Mouse (Mus musculus): ENCODE measurements around the gene Lemd1. TPM values are rescaled to one million over a fixed set of nuclear protein-coding genes. Genes with fewer than 3 reads are reported as not detected.

The Lemd1 gene
- polyA plus RNA-seq, 1 experiment from 2014 or later: not detected

GRCm38 (mm10) chr1:132226297-132227080 lies 35.3 kb downstream of the Lemd1 start:
- ATAC-seq: no peak

GRCm38 (mm10) chr1:132229667-132230066 lies 38.4 kb downstream of the Lemd1 start, which contains the start of gene Gm10188:
Gene Gm10188 (minus strand): TSS chr1:132229767.
- no peak for ATAC-seq
- H3K9me3 ChIP-seq (ENCODE audit: control insufficient read depth, low read length): no peaks in the 10 kb centered on the region
- no peak within 1 kb of the TSS for H3K27ac ChIP-seq (ENCODE audit: low read length)
- H3K4me3 ChIP-seq (ENCODE audit: low read length): no peak within 1 kb of the TSS
- H3K27me3 ChIP-seq (replicated peaks; ENCODE audit: control insufficient read depth, insufficient read depth, low read length): no peaks in the 10 kb centered on the region
- H3K9ac ChIP-seq (ENCODE audit: low read depth, low read length): no peak within 1 kb of the TSS
- no peaks in the 10 kb centered on the region for H3K4me1 ChIP-seq (ENCODE audit: control insufficient read depth, insufficient read depth, low read length)
- H3K36me3 ChIP-seq (ENCODE audit: control insufficient read depth, insufficient read depth, low read length): no peaks in the 10 kb centered on the region
- WGBS: 79% methylated on average over 3 of the region's 3 CpGs
- no peak within 1 kb of the TSS for H3K4me2 ChIP-seq (ENCODE audit: low read depth, low read length)

More at GRCm38 (mm10) chr1:132226297-132227080, 35.3 kb downstream of the Lemd1 start:
- Histone ChIP-seq H3K9me3 (ENCODE audit: control insufficient read depth, low read length) (no peaks in the 10 kb centered on the region), H3K9ac (ENCODE audit: low read depth, low read length) (no peak overlapping the region), H3K27me3 (replicated peaks; ENCODE audit: control insufficient read depth, insufficient read depth, low read length) (no peaks in the 10 kb centered on the region), H3K36me3 (ENCODE audit: control insufficient read depth, insufficient read depth, low read length) (no peaks in the 10 kb centered on the region), H3K27ac (ENCODE audit: low read length) (no peak overlapping the region), H3K4me1 (ENCODE audit: control insufficient read depth, insufficient read depth, low read length) (no peaks in the 10 kb centered on the region), H3K4me3 (ENCODE audit: low read length) (no peak overlapping the region), H3K4me2 (ENCODE audit: low read depth, low read length) (no peak overlapping the region)
- WGBS: 71% methylated on average over 12 of the region's 13 CpGs

- Histone ChIP-seq H3K4me3 (ENCODE audit: low read length) (no peak overlapping the region), H3K36me3 (ENCODE audit: control insufficient read depth, insufficient read depth, low read length) (no peaks in the 10 kb centered on the region), H3K27me3 (replicated peaks; ENCODE audit: control insufficient read depth, insufficient read depth, low read length) (no peaks in the 10 kb centered on the region), H3K4me2 (ENCODE audit: low read depth, low read length) (no peak overlapping the region), H3K9ac (ENCODE audit: low read depth, low read length) (no peak overlapping the region), H3K4me1 (ENCODE audit: control insufficient read depth, insufficient read depth, low read length) (no peaks in the 10 kb centered on the region), H3K9me3 (ENCODE audit: control insufficient read depth, low read length) (no peaks in the 10 kb centered on the region), H3K27ac (ENCODE audit: low read length) (no peak overlapping the region)
- 59% methylated on average over 7 of the region's 7 CpGs for WGBS
- ATAC-seq: no peak
Measured at GRCm38 (mm10) chr1:132231470-132232274, 40.4 kb downstream of the Lemd1 start.

- Histone ChIP-seq H3K9ac (ENCODE audit: low read depth, low read length) (no peak overlapping the region), H3K27ac (ENCODE audit: low read length) (no peak overlapping the region), H3K27me3 (replicated peaks; ENCODE audit: control insufficient read depth, insufficient read depth, low read length) (no peaks in the 10 kb centered on the region), H3K9me3 (ENCODE audit: control insufficient read depth, low read length) (no peaks in the 10 kb centered on the region), H3K4me2 (ENCODE audit: low read depth, low read length) (no peak overlapping the region), H3K4me1 (ENCODE audit: control insufficient read depth, insufficient read depth, low read length) (no peaks in the 10 kb centered on the region), H3K4me3 (ENCODE audit: low read length) (no peak overlapping the region), H3K36me3 (ENCODE audit: control insufficient read depth, insufficient read depth, low read length) (no peaks in the 10 kb centered on the region)
- no peak for ATAC-seq
- WGBS: 18% methylated on average over 12 of the region's 12 CpGs
Measured at GRCm38 (mm10) chr1:132233566-132233965, 42.3 kb downstream of the Lemd1 start.

GRCm38 (mm10) chr1:132234757-132235273 lies 43.6 kb downstream of the Lemd1 start:
- H3K4me2 ChIP-seq (ENCODE audit: low read depth, low read length): no peak overlapping the region
- no peak for ATAC-seq
- WGBS: 46% methylated on average over 9 of the region's 9 CpGs

GRCm38 (mm10) chr1:132237585-132238159 lies 46.4 kb downstream of the Lemd1 start:
- Histone ChIP-seq H3K27me3 (replicated peaks; ENCODE audit: control insufficient read depth, insufficient read depth, low read length) (no peaks in the 10 kb centered on the region), H3K36me3 (ENCODE audit: control insufficient read depth, insufficient read depth, low read length) (no peaks in the 10 kb centered on the region), H3K27ac (ENCODE audit: low read length) (no peak overlapping the region), H3K9me3 (ENCODE audit: control insufficient read depth, low read length) (no peaks in the 10 kb centered on the region), H3K4me2 (ENCODE audit: low read depth, low read length) (no peak overlapping the region), H3K4me1 (ENCODE audit: control insufficient read depth, insufficient read depth, low read length) (no peaks in the 10 kb centered on the region), H3K4me3 (ENCODE audit: low read length) (no peak overlapping the region), H3K9ac (ENCODE audit: low read depth, low read length) (no peak overlapping the region)
- no peak for ATAC-seq
- WGBS: 24% methylated on average over 6 of the region's 6 CpGs

More at GRCm38 (mm10) chr1:132234757-132235273, 43.6 kb downstream of the Lemd1 start:
- Histone ChIP-seq H3K36me3 (ENCODE audit: control insufficient read depth, insufficient read depth, low read length) (no peaks in the 10 kb centered on the region), H3K9me3 (ENCODE audit: control insufficient read depth, low read length) (no peaks in the 10 kb centered on the region), H3K4me1 (ENCODE audit: control insufficient read depth, insufficient read depth, low read length) (no peaks in the 10 kb centered on the region), H3K27me3 (replicated peaks; ENCODE audit: control insufficient read depth, insufficient read depth, low read length) (no peaks in the 10 kb centered on the region), H3K4me3 (ENCODE audit: low read length) (no peak overlapping the region), H3K27ac (ENCODE audit: low read length) (no peak overlapping the region), H3K9ac (ENCODE audit: low read depth, low read length) (no peak overlapping the region)

DNA sequence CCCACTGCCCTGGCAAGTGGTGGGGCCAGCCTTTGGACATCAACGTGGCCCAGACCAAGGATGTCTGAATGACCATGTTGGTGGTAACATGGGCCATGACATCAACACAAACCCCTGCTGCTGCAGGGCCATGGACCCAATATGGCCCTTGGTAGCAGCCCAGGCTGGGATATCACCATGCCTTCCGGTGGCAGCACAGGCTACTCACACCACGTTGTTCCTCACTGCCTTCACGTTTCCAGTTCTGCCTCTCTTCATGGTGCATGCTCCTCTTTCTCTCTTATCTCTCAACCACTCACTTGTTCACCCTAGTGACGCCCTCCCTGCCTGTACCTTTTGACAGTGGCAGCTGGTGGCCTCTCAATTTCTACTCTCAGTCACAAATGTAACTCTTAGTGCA lies 53.8 kb downstream of the Lemd1 start:
- Histone ChIP-seq H3K27me3 (replicated peaks; ENCODE audit: control insufficient read depth, insufficient read depth, low read length) (no peaks in the 10 kb centered on the region), H3K27ac (ENCODE audit: low read length) (no peak overlapping the region), H3K4me2 (ENCODE audit: low read depth, low read length) (no peak overlapping the region), H3K4me3 (ENCODE audit: low read length) (no peak overlapping the region), H3K4me1 (ENCODE audit: control insufficient read depth, insufficient read depth, low read length) (no peaks in the 10 kb centered on the region), H3K36me3 (ENCODE audit: control insufficient read depth, insufficient read depth, low read length) (no peaks in the 10 kb centered on the region), H3K9me3 (ENCODE audit: control insufficient read depth, low read length) (no peaks in the 10 kb centered on the region), H3K9ac (ENCODE audit: low read depth, low read length) (no peak overlapping the region)
- 83% methylated on average over 5 of the region's 5 CpGs for WGBS
- no peak for ATAC-seq

- no peaks in the 10 kb centered on the region for H3K9me3 ChIP-seq (ENCODE audit: control insufficient read depth, low read length)
- no peaks in the 10 kb centered on the region for H3K27me3 ChIP-seq (replicated peaks; ENCODE audit: control insufficient read depth, insufficient read depth, low read length)
- H3K4me1 ChIP-seq (ENCODE audit: control insufficient read depth, insufficient read depth, low read length): no peaks in the 10 kb centered on the region
- WGBS: 52% methylated on average over 6 of the region's 6 CpGs
- no peaks in the 10 kb centered on the region for H3K36me3 ChIP-seq (ENCODE audit: control insufficient read depth, insufficient read depth, low read length)
- ATAC-seq: no peak
- H3K27ac ChIP-seq (ENCODE audit: low read length): no peak overlapping the region
- no peak overlapping the region for H3K4me3 ChIP-seq (ENCODE audit: low read length)
- no peak overlapping the region for H3K4me2 ChIP-seq (ENCODE audit: low read depth, low read length)
- H3K9ac ChIP-seq (ENCODE audit: low read depth, low read length): no peak overlapping the region
Measured at GRCm38 (mm10) chr1:132246137-132246536, 54.9 kb downstream of the Lemd1 start.

GRCm38 (mm10) chr1:132246641-132247040 lies 55.4 kb downstream of the Lemd1 start:
- Histone ChIP-seq H3K4me1 (ENCODE audit: control insufficient read depth, insufficient read depth, low read length) (no peaks in the 10 kb centered on the region), H3K4me3 (ENCODE audit: low read length) (no peak overlapping the region), H3K4me2 (ENCODE audit: low read depth, low read length) (no peak overlapping the region), H3K9me3 (ENCODE audit: control insufficient read depth, low read length) (no peaks in the 10 kb centered on the region), H3K27ac (ENCODE audit: low read length) (no peak overlapping the region), H3K9ac (ENCODE audit: low read depth, low read length) (no peak overlapping the region), H3K27me3 (replicated peaks; ENCODE audit: control insufficient read depth, insufficient read depth, low read length) (no peaks in the 10 kb centered on the region), H3K36me3 (ENCODE audit: control insufficient read depth, insufficient read depth, low read length) (no peaks in the 10 kb centered on the region)
- ATAC-seq: no peak
- WGBS: 86% methylated on average over 4 of the region's 4 CpGs

Data from intestine, embryonic 16.5 days (tissue).